Mouse (Mus musculus): ENCODE data around the gene Nr1i2. TPM values are rescaled to one million over a fixed set of nuclear protein-coding genes. Genes with fewer than 3 reads are reported as not detected.

Gene Nr1i2
- polyA plus RNA-seq, 1 experiment: not detected

- Histone ChIP-seq H3K9me3 (ENCODE audit: control insufficient read depth, low read length) (no peaks in the 10 kb centered on the region), H3K4me1 (ENCODE audit: control insufficient read depth) (no peaks in the 10 kb centered on the region), H3K4me3 (replicated peaks) (no peak overlapping the region), H3K36me3 (ENCODE audit: control insufficient read depth) (no peaks in the 10 kb centered on the region), H3K27me3 (ENCODE audit: control insufficient read depth) (no peaks in the 10 kb centered on the region)
- TF ChIP-seq TAL1 (IDR thresholded peaks at IDR 0.05; ENCODE audit: low read length) (no peak), GATA1 (IDR thresholded peaks at IDR 0.05; ENCODE audit: low read length) (no peak)
These were observed 816 bp upstream of the Nr1i2 start for GRCm38 (mm10) chr16:38295349-38295930.

GRCm38 (mm10) chr16:38290151-38290550 is 4.5 kb downstream of the Nr1i2 start:
- H3K27me3 ChIP-seq (ENCODE audit: control insufficient read depth): no peaks in the 10 kb centered on the region
- H3K9me3 ChIP-seq (ENCODE audit: control insufficient read depth, low read length): no peaks in the 10 kb centered on the region
- H3K36me3 ChIP-seq (ENCODE audit: control insufficient read depth): no peaks in the 10 kb centered on the region; the same call in 1 of the 2 replicates
- H3K4me3 ChIP-seq (replicated peaks): no peak overlapping the region
- TF ChIP-seq GATA1 (IDR thresholded peaks at IDR 0.05; ENCODE audit: low read length): no peak
- TF ChIP-seq TAL1 (IDR thresholded peaks at IDR 0.05; ENCODE audit: low read length): no peak
- H3K4me1 ChIP-seq (ENCODE audit: control insufficient read depth): no peaks in the 10 kb centered on the region

GRCm38 (mm10) chr16:38288851-38289250 is 5.8 kb downstream of the Nr1i2 start:
- Histone ChIP-seq H3K36me3 (ENCODE audit: control insufficient read depth) (no peaks in the 10 kb centered on the region; the same call in 1 of the 2 replicates), H3K4me3 (replicated peaks) (no peak overlapping the region), H3K9me3 (ENCODE audit: control insufficient read depth, low read length) (no peaks in the 10 kb centered on the region), H3K27me3 (ENCODE audit: control insufficient read depth) (no peaks in the 10 kb centered on the region), H3K4me1 (ENCODE audit: control insufficient read depth) (no peaks in the 10 kb centered on the region)
- TF ChIP-seq GATA1 (IDR thresholded peaks at IDR 0.05; ENCODE audit: low read length) (no peak), TAL1 (IDR thresholded peaks at IDR 0.05; ENCODE audit: low read length) (no peak)

GRCm38 (mm10) chr16:38287762-38288161 is 6.9 kb downstream of the Nr1i2 start:
- H3K4me1 ChIP-seq (ENCODE audit: control insufficient read depth): no peaks in the 10 kb centered on the region
- no peak for TF ChIP-seq GATA1 (IDR thresholded peaks at IDR 0.05; ENCODE audit: low read length)
- no peak for TF ChIP-seq TAL1 (IDR thresholded peaks at IDR 0.05; ENCODE audit: low read length)
- H3K4me3 ChIP-seq (replicated peaks): no peak overlapping the region

GRCm38 (mm10) chr16:38287357-38287756 is 7.3 kb downstream of the Nr1i2 start:
- no peaks in the 10 kb centered on the region for H3K4me1 ChIP-seq (ENCODE audit: control insufficient read depth)
- H3K4me3 ChIP-seq (replicated peaks): no peak overlapping the region
- H3K27me3 ChIP-seq (ENCODE audit: control insufficient read depth): no peaks in the 10 kb centered on the region
- no peaks in the 10 kb centered on the region; the same call in 1 of the 2 replicates for H3K36me3 ChIP-seq (ENCODE audit: control insufficient read depth)
- no peak for TF ChIP-seq TAL1 (IDR thresholded peaks at IDR 0.05; ENCODE audit: low read length)
- TF ChIP-seq GATA1 (IDR thresholded peaks at IDR 0.05; ENCODE audit: low read length): no peak
- H3K9me3 ChIP-seq (ENCODE audit: control insufficient read depth, low read length): no peaks in the 10 kb centered on the region

More at GRCm38 (mm10) chr16:38287762-38288161, 6.9 kb downstream of the Nr1i2 start:
- no peaks in the 10 kb centered on the region; the same call in 1 of the 2 replicates for H3K36me3 ChIP-seq (ENCODE audit: control insufficient read depth)
- no peaks in the 10 kb centered on the region for H3K27me3 ChIP-seq (ENCODE audit: control insufficient read depth)
- no peaks in the 10 kb centered on the region for H3K9me3 ChIP-seq (ENCODE audit: control insufficient read depth, low read length)

- Histone ChIP-seq H3K4me3 (replicated peaks) (no peak overlapping the region), H3K9me3 (ENCODE audit: control insufficient read depth, low read length) (no peaks in the 10 kb centered on the region), H3K36me3 (ENCODE audit: control insufficient read depth) (no peaks in the 10 kb centered on the region; the same call in 1 of the 2 replicates), H3K4me1 (ENCODE audit: control insufficient read depth) (no peaks in the 10 kb centered on the region), H3K27me3 (ENCODE audit: control insufficient read depth) (no peaks in the 10 kb centered on the region)
- no peak for TF ChIP-seq GATA1 (IDR thresholded peaks at IDR 0.05; ENCODE audit: low read length)
These were observed 8.1 kb downstream of the Nr1i2 start for GRCm38 (mm10) chr16:38286541-38286940.

- no peaks in the 10 kb centered on the region; the same call in 1 of the 2 replicates for H3K36me3 ChIP-seq (ENCODE audit: control insufficient read depth)
- H3K4me3 ChIP-seq (replicated peaks): no peak overlapping the region
- no peaks in the 10 kb centered on the region for H3K4me1 ChIP-seq (ENCODE audit: control insufficient read depth)
- H3K27me3 ChIP-seq (ENCODE audit: control insufficient read depth): no peaks in the 10 kb centered on the region
- TF ChIP-seq TAL1 (IDR thresholded peaks at IDR 0.05; ENCODE audit: low read length): no peak
- TF ChIP-seq GATA1 (IDR thresholded peaks at IDR 0.05; ENCODE audit: low read length): no peak
- H3K9me3 ChIP-seq (ENCODE audit: control insufficient read depth, low read length): no peaks in the 10 kb centered on the region
These were observed 8.8 kb downstream of the Nr1i2 start for GRCm38 (mm10) chr16:38285801-38286200.

GRCm38 (mm10) chr16:38283300-38283699 is 11.3 kb downstream of the Nr1i2 start:
- no peak for TF ChIP-seq TAL1 (IDR thresholded peaks at IDR 0.05; ENCODE audit: low read length)
- no peak for TF ChIP-seq GATA1 (IDR thresholded peaks at IDR 0.05; ENCODE audit: low read length)
- no peaks in the 10 kb centered on the region; the same call in 1 of the 2 replicates for H3K36me3 ChIP-seq (ENCODE audit: control insufficient read depth)
- no peaks in the 10 kb centered on the region for H3K27me3 ChIP-seq (ENCODE audit: control insufficient read depth)
- H3K9me3 ChIP-seq (ENCODE audit: control insufficient read depth, low read length): no peaks in the 10 kb centered on the region
- H3K4me3 ChIP-seq (replicated peaks): no peak overlapping the region
- no peaks in the 10 kb centered on the region for H3K4me1 ChIP-seq (ENCODE audit: control insufficient read depth)

- Histone ChIP-seq H3K9me3 (ENCODE audit: control insufficient read depth, low read length) (no peaks in the 10 kb centered on the region), H3K27me3 (ENCODE audit: control insufficient read depth) (no peaks in the 10 kb centered on the region), H3K4me1 (ENCODE audit: control insufficient read depth) (no peaks in the 10 kb centered on the region), H3K4me3 (replicated peaks) (no peak overlapping the region), H3K36me3 (ENCODE audit: control insufficient read depth) (no peaks in the 10 kb centered on the region; the same call in 1 of the 2 replicates)
- TF ChIP-seq GATA1 (IDR thresholded peaks at IDR 0.05; ENCODE audit: low read length) (no peak), TAL1 (IDR thresholded peaks at IDR 0.05; ENCODE audit: low read length) (no peak)
These were observed 12.0 kb downstream of the Nr1i2 start for GRCm38 (mm10) chr16:38282559-38283160.
